Mouse (Mus musculus) CH12.LX (cell line): ENCODE data around the gene Creg1. TPM values are rescaled to one million over a fixed set of nuclear protein-coding genes. Genes with fewer than 3 reads are reported as not detected.
A peak's percentile ranks its signal among the peaks of the same experiment; 100 is the strongest.

ENCODE experiments used
- DNase-seq: peaks from one replicate; pipeline ENCODE4 v3.0.0-alpha.2; 2013; ENCODE audit errors: extremely low read depth
- H3K27ac ChIP-seq: 2 replicates; pipeline ENCODE4 v1.5.1; 2012; ENCODE audit warnings: low read depth, mild to moderate bottlenecking, control low read depth, moderate library complexity; ENCODE audit not compliant: insufficient read depth
- H3K27me3 ChIP-seq: replicated peaks from 2 replicates; pipeline ENCODE3; 2012; ENCODE audit warnings: inconsistent platforms
- H3K36me3 ChIP-seq, 2 experiments: replicated peaks in 1 of 2; 2 replicates each; pipeline versions ENCODE3 to v1.6.1; 2012; ENCODE audit warnings: inconsistent platforms in 1 of 2, low read length in 1 of 2, mild to moderate bottlenecking in 1 of 2, mixed read lengths in 1 of 2, moderate library complexity in 1 of 2; ENCODE audit not compliant: control insufficient read depth in 1 of 2, insufficient read depth in 1 of 2
- H3K4me1 ChIP-seq, 2 experiments: 2 replicates each; pipeline ENCODE4 v1.6.1; 2012; ENCODE audit warnings: inconsistent platforms in 1 of 2, moderate library complexity in 1 of 2; ENCODE audit not compliant: insufficient read depth in 2 of 2, control insufficient read depth in 1 of 2
- H3K4me2 ChIP-seq: 2 replicates; pipeline ENCODE4 v1.6.1; 2012; ENCODE audit warnings: low read depth, mild to moderate bottlenecking, control low read depth; ENCODE audit not compliant: poor library complexity, insufficient read depth, severe bottlenecking
- H3K4me3 ChIP-seq, 3 experiments: fragments of 150-350 bp in 1 of 3; sonication (generic) in 1 of 3; replicated peaks in 1 of 3; 2 replicates each; pipeline versions ENCODE3 to v1.5.1; 2011 to 2012; ENCODE audit warnings: low read depth in 2 of 3, low read length in 2 of 3, mild to moderate bottlenecking in 2 of 3, moderate library complexity in 2 of 3, control low read depth in 1 of 3, improper control_type of control experiment in 1 of 3, inconsistent platforms in 1 of 3, mixed read lengths in 1 of 3; ENCODE audit not compliant: poor library complexity in 1 of 3
- H3K79me2 ChIP-seq: replicated peaks from 2 replicates; pipeline ENCODE4 v1.6.1; 2012; ENCODE audit warnings: mild to moderate bottlenecking, moderate library complexity; ENCODE audit not compliant: control insufficient read depth, poor library complexity, insufficient read depth, severe bottlenecking; ENCODE audit errors: extremely low read depth
- H3K9ac ChIP-seq: 2 replicates; pipeline ENCODE4 v1.6.1; 2012; ENCODE audit warnings: low read depth, mild to moderate bottlenecking, control low read depth, moderate library complexity; ENCODE audit not compliant: insufficient read depth
- H3K9me3 ChIP-seq: replicated peaks from 2 replicates; pipeline ENCODE3; 2012; ENCODE audit warnings: low read length, inconsistent platforms, mixed read lengths
- CHD2 ChIP-seq: IDR thresholded peaks from 2 replicates; pipeline ENCODE4 v1.6.1; 2011; ENCODE audit warnings: low read length, improper control_type of control experiment
- CTCF ChIP-seq, 2 experiments: IDR thresholded peaks in 1 of 2; conservative IDR thresholded peaks in 1 of 2; 2 replicates each; pipeline ENCODE4 v1.5.1; 2011 to 2012; ENCODE audit warnings: low read depth in 2 of 2, low read length in 2 of 2, improper control_type of control experiment in 1 of 2, inconsistent platforms in 1 of 2, mild to moderate bottlenecking in 1 of 2, moderate library complexity in 1 of 2
- IRF4 ChIP-seq: IDR thresholded peaks from 2 replicates; pipeline ENCODE4 v1.6.1; 2014; ENCODE audit warnings: low read depth, mild to moderate bottlenecking, inconsistent platforms, low read length, improper control_type of control experiment
- JUN ChIP-seq: IDR thresholded peaks from 2 replicates; pipeline ENCODE4 v1.6.1; 2011; ENCODE audit warnings: low read depth, mild to moderate bottlenecking, low read length, improper control_type of control experiment, moderate library complexity; ENCODE audit not compliant: insufficient read depth
- JUND ChIP-seq: conservative IDR thresholded peaks from 2 replicates; pipeline ENCODE4 v1.6.1; 2011; ENCODE audit warnings: low read depth, low read length, improper control_type of control experiment
- MAFK ChIP-seq: IDR thresholded peaks from 2 replicates; pipeline ENCODE4 v1.6.1; 2011; ENCODE audit warnings: low read length, improper control_type of control experiment; ENCODE audit not compliant: insufficient replicate concordance
- MAZ ChIP-seq: IDR thresholded peaks from 2 replicates; pipeline ENCODE4 v1.6.1; 2012; ENCODE audit warnings: low read depth, mild to moderate bottlenecking, inconsistent platforms, low read length, improper control_type of control experiment, moderate library complexity
- MEF2A ChIP-seq: IDR thresholded peaks from 2 replicates; pipeline ENCODE4 v1.6.1; 2014; ENCODE audit warnings: low read depth, mild to moderate bottlenecking, inconsistent platforms, low read length, improper control_type of control experiment, borderline replicate concordance
- MYC ChIP-seq: IDR thresholded peaks from 2 replicates; pipeline ENCODE4 v1.6.1; 2011; ENCODE audit warnings: low read depth, mild to moderate bottlenecking, improper control_type of control experiment, low read length
- NRF1 ChIP-seq: IDR thresholded peaks from 2 replicates; pipeline ENCODE4 v1.6.1; 2014; ENCODE audit warnings: low read depth, mild to moderate bottlenecking, inconsistent platforms, low read length, improper control_type of control experiment, moderate library complexity
- RCOR1 ChIP-seq: conservative IDR thresholded peaks from 2 replicates; pipeline ENCODE4 v1.6.1; 2012; ENCODE audit warnings: low read depth, mild to moderate bottlenecking, inconsistent platforms, low read length, improper control_type of control experiment
- TBP ChIP-seq: conservative IDR thresholded peaks from 2 replicates; pipeline ENCODE4 v1.6.1; 2011; ENCODE audit warnings: low read depth, low read length, improper control_type of control experiment
- ZKSCAN1 ChIP-seq: IDR thresholded peaks from 2 replicates; pipeline ENCODE4 v1.6.1; 2012; ENCODE audit warnings: low read depth, inconsistent platforms, low read length, improper control_type of control experiment, borderline replicate concordance
- ZNF384 ChIP-seq: IDR thresholded peaks from 2 replicates; pipeline ENCODE4 v1.6.1; 2012; ENCODE audit warnings: low read depth, low read length, improper control_type of control experiment, inconsistent platforms
- dilution Hi-C: fragments of 300-500 bp; cut with MboI; formaldehyde crosslinking; loops from 2 replicates; pipeline ENCODE4 v1.14.3; 2020; ENCODE audit warnings: low sequenced_read_pairs; ENCODE audit not compliant: extremely low pct_unique_long_range_greater_than_20kb, extremely low pct_ligation_motif_present
- in situ Hi-C: fragments of 300-500 bp; cut with MboI; formaldehyde crosslinking; loops from 3 replicates; pipeline ENCODE4 v1.14.3; 2019; ENCODE audit warnings: low sequenced_read_pairs, low pct_ligation_motif_present, low pct_unique_long_range_greater_than_20kb, mixed read lengths
- polyA plus RNA-seq: library from polyadenylated mRNA; unstranded; fragments of >175 nt; gene quantifications from 2 replicates; pipeline ENCODE4 v1.2.1, GENCODE M21; 2012; ENCODE audit warnings: low read depth; ENCODE audit not compliant: insufficient read length
- total RNA-seq, 2 experiments: library from RNA; depleted of rRNA; stranded (reverse); fragments of 300-350 nt in 1 of 2; fragments of >200 nt in 1 of 2; gene quantifications; 2 replicates each; pipeline ENCODE4 v1.2.3; 2012 to 2014

Creg1 gene
- total and polyA plus RNA-seq, 3 experiments = 22.3 to 44.3 (median 38.2) TPM

- Histone ChIP-seq H3K36me3 (no peaks in the 10 kb centered on the region), H3K4me1 (peaks cover 14 to 44% of the 10 kb centered on the region in 2 experiments), H3K27me3 (no peaks in the 10 kb centered on the region), H3K9ac (peak overlapping the region; percentile 21), H3K79me2 (no peaks in the 10 kb centered on the region), H3K27ac (peak overlapping the region; percentile 56), H3K4me2 (peak overlapping the region; percentile 76), H3K4me3 (peak overlapping the region; percentile 28 to 40 (median 37)), H3K9me3 (no peaks in the 10 kb centered on the region)
- dilution Hi-C loops (no loop called here), in situ Hi-C loops (no loop called here)
- TF ChIP-seq JUN = no peak
- no peak for TF ChIP-seq CTCF (conservative IDR thresholded peaks at IDR 0.05 in 1 of 2, IDR thresholded peaks at IDR 0.05 in 1 of 2; ENCODE audit: low read depth in 2 of 2, low read length in 2 of 2)
- TF ChIP-seq NRF1 = peak; percentile 71
- 0 out of 2 replicates have a peak, but pooled peaks have one; percentile 18 for TF ChIP-seq TBP
- no peak for TF ChIP-seq MYC
- DNase-seq = no peak
These were observed 44.9 kb upstream of the Creg1 start for GRCm38 (mm10) chr1:165718543-165719105.

DNA sequence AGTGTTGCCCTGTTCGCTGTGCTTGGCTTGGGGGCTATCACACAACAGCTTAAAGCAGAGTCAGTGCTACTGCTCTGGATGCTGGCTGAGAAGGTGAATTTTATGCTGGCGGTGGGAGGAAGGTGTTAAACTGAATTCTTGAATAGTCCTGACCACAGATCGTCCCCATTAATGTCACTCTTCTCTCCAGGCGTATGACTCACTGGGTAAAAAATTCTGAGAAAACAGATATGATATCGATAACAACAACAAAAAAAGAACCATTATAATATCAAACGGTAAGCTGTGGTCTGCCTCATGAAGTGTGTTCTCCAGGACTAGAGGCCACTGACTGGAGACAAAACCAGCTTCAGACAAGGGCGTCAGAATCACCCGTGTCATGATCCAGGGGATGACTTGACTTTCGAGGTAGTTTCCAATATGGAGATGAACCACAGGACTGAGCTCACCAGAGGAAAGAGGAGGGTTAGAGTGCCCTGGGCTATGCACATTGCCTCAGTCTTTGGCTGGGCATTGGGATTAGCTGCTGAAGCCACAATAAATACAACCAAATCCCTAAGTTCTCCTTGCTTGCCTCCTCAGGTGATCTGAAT lies 40.9 kb upstream of the Creg1 start:
- TF ChIP-seq MAFK (no peak), MAZ (no peak), CTCF (conservative IDR thresholded peaks at IDR 0.05 in 1 of 2, IDR thresholded peaks at IDR 0.05 in 1 of 2; ENCODE audit: low read depth in 2 of 2, low read length in 2 of 2) (no peak), ZNF384 (no peak)
- H3K4me1 ChIP-seq = peaks cover 8 to 27% of the 10 kb centered on the region in 2 experiments
- DNase-seq = no peak
- no peak overlapping the region for H3K27ac ChIP-seq
- H3K4me3 ChIP-seq = no peak overlapping the region
- H3K9me3 ChIP-seq = no peaks in the 10 kb centered on the region
- dilution Hi-C loops (no loop called here), in situ Hi-C loops (no loop called here)
- H3K36me3 ChIP-seq = no peaks in the 10 kb centered on the region
- H3K79me2 ChIP-seq = no peaks in the 10 kb centered on the region
- H3K27me3 ChIP-seq = no peaks in the 10 kb centered on the region
- no peak overlapping the region for H3K4me2 ChIP-seq
- no peak overlapping the region for H3K9ac ChIP-seq

- DNase-seq = no peak
- H3K79me2 ChIP-seq = no peaks in the 10 kb centered on the region
- dilution Hi-C loops = no loop called here
- H3K27ac ChIP-seq = no peak overlapping the region
- H3K4me1 ChIP-seq = peaks cover 2 to 14% of the 10 kb centered on the region in 2 experiments; a peak in 2 of 4 replicates
- no peaks in the 10 kb centered on the region for H3K9me3 ChIP-seq
- H3K36me3 ChIP-seq = no peaks in the 10 kb centered on the region
- in situ Hi-C loops = no loop called here
- H3K27me3 ChIP-seq = no peaks in the 10 kb centered on the region
- no peak overlapping the region for H3K9ac ChIP-seq
- no peak overlapping the region for H3K4me3 ChIP-seq
- TF ChIP-seq ZNF384 = peak; percentile 20; the same call in 1 of the 2 replicates
- TF ChIP-seq RCOR1 = no peak
- no peak for TF ChIP-seq CHD2
- no peak for TF ChIP-seq JUND
- no peak for TF ChIP-seq ZKSCAN1
- no peak for TF ChIP-seq MEF2A
- TF ChIP-seq IRF4 = peak; percentile 57; the same call in 1 of the 2 replicates
- peak overlapping the region; percentile 58; the same call in 1 of the 2 replicates for H3K4me2 ChIP-seq
These were observed 39.1 kb upstream of the Creg1 start for GRCm38 (mm10) chr1:165724219-165725033.
